Mouse (Mus musculus): ENCODE measurements around the gene Hmgn2.

The Hmgn2 gene

GRCm38 (mm10) chr4:133978021-133978711 is 9.7 kb upstream of the Hmgn2 start:
- DNase-seq (ENCODE audit: low spot score), result no peak

GRCm38 (mm10) chr4:133971741-133972140 is 3.3 kb upstream of the Hmgn2 start:
- DNase-seq (ENCODE audit: low spot score), result no peak

GRCm38 (mm10) chr4:133970876-133971275 is 2.4 kb upstream of the Hmgn2 start:
- no peak for DNase-seq (ENCODE audit: low spot score)

- no peak for DNase-seq (ENCODE audit: low spot score)
These were observed 1.7 kb upstream of the Hmgn2 start for GRCm38 (mm10) chr4:133970196-133970595.

- DNase-seq (ENCODE audit: low spot score), result no peak
These were observed 792 bp upstream of the Hmgn2 start for GRCm38 (mm10) chr4:133969114-133969770.

GRCm38 (mm10) chr4:133967866-133968149 is 642 bp downstream of the Hmgn2 start:
- DNase-seq (ENCODE audit: low spot score), result peak; percentile 90

GRCm38 (mm10) chr4:133967138-133967865 is 1.1 kb downstream of the Hmgn2 start:
- DNase-seq (ENCODE audit: low spot score), result peak; percentile 95

- no peak for DNase-seq (ENCODE audit: low spot score)
These were observed 2.0 kb downstream of the Hmgn2 start for GRCm38 (mm10) chr4:133966271-133966940.

GRCm38 (mm10) chr4:133962566-133962965 is 5.9 kb downstream of the Hmgn2 start:
- no peak for DNase-seq (ENCODE audit: low spot score)

- no peak for DNase-seq (ENCODE audit: low spot score)
These were observed 9.6 kb downstream of the Hmgn2 start for GRCm38 (mm10) chr4:133958884-133959283.

GRCm38 (mm10) chr4:133956358-133956757 is 12.1 kb downstream of the Hmgn2 start:
- DNase-seq (ENCODE audit: low spot score), result no peak

- no peak for DNase-seq (ENCODE audit: low spot score)
These were observed 21.7 kb downstream of the Hmgn2 start for GRCm38 (mm10) chr4:133946736-133947135.

GRCm38 (mm10) chr4:133943791-133944190 is 24.7 kb downstream of the Hmgn2 start:
- DNase-seq (ENCODE audit: low spot score), result no peak

GRCm38 (mm10) chr4:133942679-133943078 is 25.8 kb downstream of the Hmgn2 start:
- DNase-seq (ENCODE audit: low spot score), result no peak

GRCm38 (mm10) chr4:133941576-133941975 is 26.9 kb downstream of the Hmgn2 start:
- no peak for DNase-seq (ENCODE audit: low spot score)

GRCm38 (mm10) chr4:133940386-133941260 is 27.8 kb downstream of the Hmgn2 start:
- no peak for DNase-seq (ENCODE audit: low spot score)

GRCm38 (mm10) chr4:133938077-133938476 is 30.4 kb downstream of the Hmgn2 start:
- no peak for DNase-seq (ENCODE audit: low spot score)

- DNase-seq (ENCODE audit: low spot score), result no peak
These were observed 36.7 kb downstream of the Hmgn2 start for GRCm38 (mm10) chr4:133931785-133932184.

GRCm38 (mm10) chr4:133931349-133931748 is 37.1 kb downstream of the Hmgn2 start:
- DNase-seq (ENCODE audit: low spot score), result no peak

GRCm38 (mm10) chr4:133929278-133929670 is 39.2 kb downstream of the Hmgn2 start:
- DNase-seq (ENCODE audit: low spot score), result no peak

GRCm38 (mm10) chr4:133928576-133929277 is 39.7 kb downstream of the Hmgn2 start:
- DNase-seq (ENCODE audit: low spot score), result no peak
